Mouse (Mus musculus) bone marrow macrophage, adult 2 months (primary cell): Measurements from ENCODE around the gene Sirt1.

Experiments
- CTCF ChIP-seq: IDR thresholded peaks from 2 replicates; pipeline ENCODE4 v1.5.1; 2012; ENCODE audit warnings: low read depth, mild to moderate bottlenecking, low read length, moderate library complexity
- POLR2A ChIP-seq: IDR thresholded peaks from 2 replicates; pipeline ENCODE4 v1.6.1; 2012; ENCODE audit warnings: mild to moderate bottlenecking, low read depth, low read length, borderline replicate concordance

- TF ChIP-seq CTCF = no peak
- TF ChIP-seq POLR2A = no peak
These were observed 13.5 kb downstream of the Sirt1 start for GRCm38 (mm10) chr10:63368041-63368440.
